Mouse (Mus musculus) kidney, postnatal 25 days (tissue): ENCODE results near the gene Atp9a.
A peak's percentile ranks its signal among the peaks of the same experiment; 100 is the strongest.

Experiments
- DNase-seq, 2 experiments: peaks; one replicate each; pipeline ENCODE4 v3.0.0; 2021; ENCODE audit warnings: mixed read lengths in 2 of 2

Atp9a gene

GRCm38 (mm10) chr2:168738854-168739253, 3.4 kb downstream of the Atp9a start:
- DNase-seq: no peak

DNA sequence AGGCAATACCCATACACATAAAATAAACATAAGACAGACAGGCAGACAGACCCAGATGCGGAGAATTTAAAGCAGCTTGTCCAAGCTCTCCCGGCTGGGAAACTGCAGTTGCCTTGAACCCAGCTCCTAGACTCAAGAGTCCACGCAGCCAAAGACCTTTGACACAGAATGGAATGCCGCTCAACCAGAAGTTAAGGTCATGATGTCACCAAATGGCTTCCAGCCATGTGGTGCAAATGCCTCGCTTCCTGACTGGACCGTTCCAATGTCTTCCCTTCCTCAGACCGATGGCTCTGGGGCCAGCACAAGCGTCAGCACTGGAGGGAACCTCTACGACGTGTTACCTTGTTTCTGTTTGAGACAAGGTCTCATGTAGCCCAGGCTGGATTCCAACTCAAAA, 4.3 kb downstream of the Atp9a start:
- DNase-seq: peak; percentile 68 to 79

- peak; percentile 58 to 81 for DNase-seq
Measured at GRCm38 (mm10) chr2:168734023-168734422, 8.2 kb downstream of the Atp9a start.

- no peak for DNase-seq
Measured at GRCm38 (mm10) chr2:168731258-168731657, 11.0 kb downstream of the Atp9a start.

GRCm38 (mm10) chr2:168729736-168730135, 12.5 kb downstream of the Atp9a start:
- DNase-seq: no peak

- no peak for DNase-seq
Measured at GRCm38 (mm10) chr2:168728045-168728444, 14.2 kb downstream of the Atp9a start.

DNA sequence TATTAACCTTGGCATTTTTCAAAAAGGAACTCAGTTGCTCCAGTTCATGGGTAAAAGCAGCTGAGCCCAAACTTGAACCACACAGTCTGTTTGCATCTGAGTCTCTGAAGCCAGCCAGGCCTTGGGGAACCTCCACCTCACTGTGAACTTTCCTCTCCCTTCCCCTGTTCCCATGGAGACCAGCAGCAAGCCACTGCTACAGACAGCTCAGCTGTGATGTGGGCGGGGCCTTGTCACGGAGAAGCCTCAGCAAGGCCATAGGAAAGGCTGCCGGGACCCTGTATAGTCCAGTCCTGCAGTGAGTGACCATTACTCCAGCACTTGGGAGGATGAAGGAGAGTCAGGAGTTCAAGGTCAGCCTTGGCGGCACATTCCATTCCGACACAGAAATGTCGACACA, 16.2 kb downstream of the Atp9a start:
- peak; percentile 82 to 91 for DNase-seq

GRCm38 (mm10) chr2:168721313-168721712, 20.9 kb downstream of the Atp9a start:
- DNase-seq: peak; percentile 90 to 95

DNA sequence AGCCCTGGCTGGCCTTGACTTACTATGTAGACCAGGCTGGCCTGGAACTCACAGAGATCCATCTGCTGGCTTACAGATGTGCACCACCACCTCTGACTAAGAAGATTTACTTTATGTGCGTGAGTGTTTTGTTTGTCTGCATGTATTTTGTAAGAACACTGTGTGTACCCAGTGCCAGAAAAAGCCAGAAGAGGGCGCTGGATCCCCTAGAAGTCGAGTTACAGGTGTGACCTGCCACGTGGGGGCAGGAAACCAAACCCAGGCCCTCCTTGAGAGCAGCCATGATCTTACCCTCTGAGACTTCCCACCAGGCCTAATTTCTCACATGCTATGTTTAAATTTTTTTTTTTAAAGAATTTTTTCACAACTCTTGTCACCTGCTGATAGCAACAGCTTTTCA, 22.5 kb downstream of the Atp9a start:
- no peak for DNase-seq

DNA sequence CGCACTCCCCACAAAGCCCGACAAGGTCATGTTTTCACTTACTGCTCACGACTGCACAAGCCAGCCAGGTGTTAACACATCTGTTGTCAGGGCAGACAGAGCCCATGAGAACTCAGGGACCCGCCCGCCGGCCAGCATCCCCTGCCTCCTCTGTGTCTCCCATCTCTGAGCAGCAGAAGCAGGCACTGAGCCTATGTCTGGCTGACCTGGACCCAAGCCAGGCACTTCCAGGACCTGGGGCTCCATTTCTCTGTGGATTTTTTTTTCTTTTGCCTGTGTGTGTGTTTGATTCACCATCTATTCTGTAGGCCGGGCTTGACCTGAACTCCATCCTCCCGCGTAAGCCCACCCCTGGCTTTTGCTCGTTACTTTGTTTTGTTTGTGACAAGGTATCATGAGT, 23.5 kb downstream of the Atp9a start:
- no peak for DNase-seq

DNA sequence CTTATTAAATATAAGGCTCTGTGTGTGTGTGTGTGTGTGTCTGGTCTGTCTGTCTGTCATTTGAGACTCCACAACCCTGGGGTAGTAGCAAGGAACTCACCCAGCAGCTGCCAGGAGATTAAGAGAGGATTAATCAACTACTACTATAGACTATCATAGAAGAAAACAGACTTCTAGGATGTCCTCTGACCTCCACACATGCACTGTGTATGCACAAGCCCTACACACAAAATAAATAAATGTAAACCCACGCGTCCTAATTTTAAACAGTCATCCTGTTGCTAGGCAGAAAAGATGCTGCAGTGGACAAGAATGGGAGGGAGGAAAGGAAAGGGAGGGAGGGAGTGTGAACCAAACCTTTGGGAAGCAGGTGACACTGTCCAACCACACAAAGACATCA, 23.9 kb downstream of the Atp9a start:
- no peak for DNase-seq

- no peak for DNase-seq
Measured at GRCm38 (mm10) chr2:168712199-168713176, 29.7 kb downstream of the Atp9a start.

DNA sequence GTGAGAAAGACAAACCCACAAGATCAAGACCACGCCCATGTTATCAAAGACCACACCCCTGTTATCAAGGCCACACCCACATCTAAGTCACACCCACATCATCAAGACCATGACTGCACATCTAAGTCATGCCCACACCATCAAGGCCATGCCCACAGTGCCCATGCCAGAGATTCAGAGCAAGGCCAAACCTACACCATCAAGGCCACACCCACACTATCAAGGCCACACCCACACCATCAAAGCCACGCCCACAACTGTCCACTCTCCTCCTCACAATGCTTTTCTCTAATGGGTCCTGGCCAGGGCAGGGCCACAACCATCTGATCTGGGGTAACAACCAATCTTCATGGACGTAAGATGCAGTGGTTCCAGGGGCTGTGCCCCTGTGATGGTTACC, 31.2 kb downstream of the Atp9a start:
- no peak for DNase-seq

DNA sequence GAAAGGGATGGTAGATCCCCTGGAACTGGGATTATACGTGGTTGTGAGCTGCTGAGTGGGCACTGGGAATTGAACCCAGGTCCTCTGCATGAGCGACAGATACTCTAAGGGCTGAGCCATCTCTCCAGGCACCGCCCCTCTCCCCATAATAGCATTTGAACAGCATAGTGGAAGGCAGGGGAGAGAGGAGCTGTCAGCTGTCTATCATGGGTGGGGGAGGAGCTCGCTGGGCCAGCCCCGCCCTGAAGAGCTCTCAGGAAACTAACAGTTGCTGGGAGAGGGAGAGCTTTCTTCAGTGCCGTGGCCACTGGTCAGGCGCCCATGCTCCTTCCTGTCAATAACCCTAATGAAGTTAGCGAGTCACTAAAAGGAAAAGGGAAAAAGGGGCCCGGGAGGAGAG, 34.4 kb downstream of the Atp9a start:
- no peak for DNase-seq

DNA sequence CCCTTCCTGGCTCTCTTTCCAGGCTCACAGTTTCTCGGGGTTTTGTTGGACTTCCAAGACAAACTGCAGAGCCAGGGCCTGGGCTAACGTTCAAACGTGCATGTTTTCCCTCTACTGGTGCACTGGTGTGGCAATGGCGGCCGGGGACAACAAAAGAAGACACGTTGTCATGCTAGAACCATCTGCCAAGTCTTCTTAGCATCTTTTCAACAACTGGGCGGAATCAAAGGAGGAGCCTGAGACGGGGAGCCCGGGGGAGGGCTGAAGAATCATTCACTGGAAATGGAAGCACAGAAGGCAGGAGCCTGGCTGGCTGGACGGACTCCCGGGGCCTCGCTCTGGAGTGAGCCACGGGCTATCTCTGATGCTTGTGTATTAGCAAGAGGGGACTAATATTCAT, 39.9 kb downstream of the Atp9a start:
- DNase-seq: no peak

GRCm38 (mm10) chr2:168695027-168695403, 47.2 kb downstream of the Atp9a start:
- no peak for DNase-seq

GRCm38 (mm10) chr2:168694379-168695026, 47.7 kb downstream of the Atp9a start:
- no peak for DNase-seq

DNA sequence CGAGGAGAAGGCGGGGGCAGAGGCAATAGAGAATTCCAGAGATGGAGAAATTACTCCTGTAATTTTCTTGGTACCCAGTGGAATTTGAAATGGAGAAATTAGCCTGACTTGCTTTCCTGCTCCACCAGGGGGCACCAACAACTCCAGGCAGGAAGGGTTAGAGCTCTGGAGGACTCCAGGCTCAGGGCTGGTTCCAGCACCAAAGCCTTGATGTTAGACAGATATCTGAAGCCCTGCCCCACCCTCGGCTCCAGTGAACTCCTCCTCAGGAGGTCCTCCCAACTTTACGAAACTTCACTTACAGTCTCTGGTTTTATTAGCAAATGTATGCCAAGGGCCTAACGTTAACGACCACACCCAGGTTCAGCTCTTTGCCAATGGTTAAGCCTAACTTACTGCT, 50.4 kb downstream of the Atp9a start:
- DNase-seq: peak; percentile 63 to 69

DNA sequence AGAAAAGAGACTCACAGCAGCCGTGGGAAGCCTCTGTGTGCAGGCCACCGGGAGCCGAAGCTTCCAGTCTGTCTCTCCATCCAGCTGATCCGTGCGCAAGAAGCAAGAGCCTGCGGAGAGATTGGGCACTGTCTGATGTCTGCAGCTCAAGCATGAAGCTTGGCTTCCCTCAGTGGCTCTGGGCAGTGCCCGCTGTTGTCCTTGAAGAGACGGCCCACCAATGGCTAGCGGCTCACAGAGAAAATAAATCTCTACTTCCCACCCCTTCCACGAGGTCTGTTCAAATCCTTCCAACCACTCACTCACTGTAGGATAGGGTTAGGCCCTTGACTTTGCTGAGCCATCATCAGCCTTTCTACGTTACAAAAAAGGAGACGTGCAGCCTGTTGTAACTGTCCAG, 54.9 kb downstream of the Atp9a start:
- DNase-seq: no peak

GRCm38 (mm10) chr2:168685909-168686308, 56.3 kb downstream of the Atp9a start:
- no peak for DNase-seq

DNA sequence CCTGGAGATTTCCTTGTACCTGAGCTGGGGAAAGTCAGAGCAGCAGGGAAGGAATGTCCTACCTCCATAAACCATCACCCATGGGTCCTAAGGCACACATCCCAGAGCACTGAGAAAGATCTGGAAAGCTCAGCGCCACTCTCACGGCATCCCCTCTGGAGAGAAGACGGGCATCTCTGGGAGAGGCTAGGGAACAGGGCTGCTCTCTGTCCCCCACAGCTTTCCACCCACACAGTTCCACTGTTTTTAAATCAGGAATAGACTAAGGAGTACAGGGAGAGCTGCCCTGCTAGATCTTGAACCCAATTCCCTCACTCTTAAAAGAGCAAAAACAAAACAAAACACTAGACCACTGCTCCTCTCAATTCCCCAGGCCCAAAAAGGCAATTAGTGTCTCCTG, 57.5 kb downstream of the Atp9a start:
- no peak for DNase-seq

DNA sequence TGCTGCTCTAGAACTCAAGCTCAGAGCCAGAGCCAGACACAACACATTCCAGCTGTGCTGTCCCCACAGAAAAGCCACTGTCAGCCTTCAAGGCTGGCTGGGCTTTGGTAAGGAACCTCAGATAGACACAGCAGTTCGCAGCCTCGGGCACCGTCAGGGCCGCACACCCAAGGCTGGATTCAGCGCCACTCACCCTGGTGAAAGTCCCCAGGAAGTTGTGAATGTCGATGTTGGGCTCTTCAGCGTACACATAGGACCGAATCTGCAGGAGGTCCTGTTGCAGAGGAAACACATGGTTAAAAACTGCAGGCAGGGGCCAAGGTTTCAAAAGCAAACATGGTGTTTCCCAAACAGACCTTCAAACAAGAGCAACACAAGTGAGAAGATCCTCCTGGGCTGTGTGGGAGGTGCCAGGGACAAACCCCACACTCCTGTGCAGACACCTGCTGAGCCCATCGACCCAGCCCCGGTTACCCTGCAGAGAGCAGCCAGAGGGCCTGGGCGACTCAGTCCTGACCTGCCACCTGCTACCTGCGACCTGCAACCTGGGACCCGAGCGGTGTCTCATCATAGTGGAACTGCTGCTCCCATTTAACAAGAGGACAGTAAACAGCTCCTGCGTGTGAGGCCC, 58.6 kb downstream of the Atp9a start:
- no peak for DNase-seq

GRCm38 (mm10) chr2:168682721-168683120, 59.5 kb downstream of the Atp9a start:
- no peak for DNase-seq

DNA sequence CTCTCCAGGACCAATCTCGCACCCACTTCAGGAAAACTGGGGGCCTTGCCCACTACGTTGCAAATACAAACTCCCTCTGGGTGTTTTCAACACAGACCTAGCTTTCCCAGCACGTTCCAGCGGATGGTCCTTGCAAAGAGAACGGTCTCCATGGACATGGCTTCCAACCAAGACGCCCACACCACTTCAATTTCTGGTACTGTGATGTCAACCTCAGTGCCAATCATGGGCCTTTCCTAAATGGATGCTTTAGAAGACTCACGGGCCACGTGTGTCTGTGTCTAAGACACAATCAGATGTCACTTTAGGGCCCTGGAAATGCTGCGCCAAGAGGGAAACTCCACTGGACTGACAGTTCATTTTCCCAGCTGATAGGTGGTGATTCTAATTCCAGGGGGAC, 60.7 kb downstream of the Atp9a start:
- no peak for DNase-seq
